Mouse (Mus musculus): ENCODE data around the gene Rsph9. TPM values are rescaled to one million over a fixed set of nuclear protein-coding genes. Genes with fewer than 3 reads are reported as not detected.

The Rsph9 gene
- polyA plus RNA-seq (2014; fragmentation: Nextera tagmentation; extraction: Ambion mirVana), result 8.9 and 12.6 TPM in 2 replicates

- peak within 1 kb of the TSS; percentile 82 for H3K4me2 ChIP-seq (ENCODE audit: low read depth)
- peak within 1 kb of the TSS; percentile 41 for H3K9ac ChIP-seq (ENCODE audit: low read length)
- DNase-seq (ENCODE audit: low spot score), result peak; percentile 82
- peaks cover 7% of the 10 kb centered on the region; the same call in 1 of the 2 replicates for H3K4me1 ChIP-seq (ENCODE audit: control insufficient read depth, insufficient read depth, low read length)
- no peaks in the 10 kb centered on the region for H3K27me3 ChIP-seq (ENCODE audit: control insufficient read depth, insufficient read depth, low read length)
- H3K36me3 ChIP-seq (ENCODE audit: control insufficient read depth, insufficient read depth, low read length), result peaks cover 5% of the 10 kb centered on the region; the same call in 1 of the 2 replicates
- WGBS, result 9% methylated on average over 37 of the region's 37 CpGs
- peak within 1 kb of the TSS; percentile 46 for H3K4me3 ChIP-seq (ENCODE audit: low read depth, low read length)
- H3K27ac ChIP-seq (ENCODE audit: low read depth, low read length), result no peak within 1 kb of the TSS
- peak; percentile 85 for ATAC-seq (ENCODE audit: insufficient read depth, low FRiP score, low TSS enrichment)
- H3K9me3 ChIP-seq (ENCODE audit: control insufficient read depth, low read length), result no peaks in the 10 kb centered on the region
Observed at GRCm38 (mm10) chr17:46143578-46144423, at the start of gene Rsph9. Gene Rsph9, minus strand, starts transcription at chr17:46144216.

DNA sequence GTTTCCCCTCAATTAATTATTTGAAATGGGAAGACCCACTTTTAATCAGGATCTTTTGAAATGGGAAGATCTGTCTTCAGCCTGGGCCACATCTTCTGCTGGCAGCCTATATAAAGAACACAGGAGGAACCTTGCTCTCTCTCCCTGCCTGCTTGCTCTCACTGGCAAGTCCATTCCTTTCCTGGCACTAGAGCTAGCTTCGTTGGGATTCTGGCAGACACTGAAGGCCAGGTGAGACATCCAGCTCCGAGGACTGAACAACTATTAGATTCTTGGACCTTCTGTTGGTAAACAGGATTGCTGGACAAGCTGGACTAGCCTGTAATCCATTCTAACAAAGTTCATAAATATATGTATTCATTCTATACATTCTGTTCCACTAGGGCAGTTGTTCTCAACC lies 44.8 kb upstream of the Rsph9 start:
- H3K4me3 ChIP-seq (ENCODE audit: low read depth, low read length), result no peak overlapping the region
- H3K4me1 ChIP-seq (ENCODE audit: control insufficient read depth, insufficient read depth, low read length), result no peaks in the 10 kb centered on the region
- no peaks in the 10 kb centered on the region for H3K27me3 ChIP-seq (ENCODE audit: control insufficient read depth, insufficient read depth, low read length)
- peaks cover 11% of the 10 kb centered on the region for H3K36me3 ChIP-seq (ENCODE audit: control insufficient read depth, insufficient read depth, low read length)
- DNase-seq (ENCODE audit: low spot score), result no peak
- ATAC-seq (ENCODE audit: insufficient read depth, low FRiP score, low TSS enrichment), result no peak
- no peak overlapping the region for H3K9ac ChIP-seq (ENCODE audit: low read length)
- H3K4me2 ChIP-seq (ENCODE audit: low read depth), result no peak overlapping the region
- 85% methylated on average over 2 of the region's 2 CpGs for WGBS
- H3K27ac ChIP-seq (ENCODE audit: low read depth, low read length), result no peak overlapping the region
- H3K9me3 ChIP-seq (ENCODE audit: control insufficient read depth, low read length), result no peaks in the 10 kb centered on the region

GRCm38 (mm10) chr17:46182273-46182672 lies 38.3 kb upstream of the Rsph9 start:
- 89% methylated on average over 4 of the region's 4 CpGs for WGBS
- DNase-seq (ENCODE audit: low spot score) (no peak), ATAC-seq (ENCODE audit: insufficient read depth, low FRiP score, low TSS enrichment) (no peak)
- no peak overlapping the region for H3K9ac ChIP-seq (ENCODE audit: low read length)
- H3K4me1 ChIP-seq (ENCODE audit: control insufficient read depth, insufficient read depth, low read length), result no peaks in the 10 kb centered on the region
- H3K27ac ChIP-seq (ENCODE audit: low read depth, low read length), result no peak overlapping the region
- H3K9me3 ChIP-seq (ENCODE audit: control insufficient read depth, low read length), result no peaks in the 10 kb centered on the region
- no peak overlapping the region for H3K4me2 ChIP-seq (ENCODE audit: low read depth)
- no peak overlapping the region for H3K4me3 ChIP-seq (ENCODE audit: low read depth, low read length)
- no peaks in the 10 kb centered on the region for H3K27me3 ChIP-seq (ENCODE audit: control insufficient read depth, insufficient read depth, low read length)
- H3K36me3 ChIP-seq (ENCODE audit: control insufficient read depth, insufficient read depth, low read length), result peaks cover 10% of the 10 kb centered on the region

- H3K27ac ChIP-seq (ENCODE audit: low read depth, low read length), result no peak overlapping the region
- no peak for ATAC-seq (ENCODE audit: insufficient read depth, low FRiP score, low TSS enrichment)
- H3K4me1 ChIP-seq (ENCODE audit: control insufficient read depth, insufficient read depth, low read length), result no peaks in the 10 kb centered on the region
- H3K36me3 ChIP-seq (ENCODE audit: control insufficient read depth, insufficient read depth, low read length), result peaks cover 24% of the 10 kb centered on the region
- H3K4me3 ChIP-seq (ENCODE audit: low read depth, low read length), result no peak overlapping the region
- no peak overlapping the region for H3K9ac ChIP-seq (ENCODE audit: low read length)
- no peak for DNase-seq (ENCODE audit: low spot score)
- WGBS, result 78% methylated on average over 3 of the region's 3 CpGs
- H3K27me3 ChIP-seq (ENCODE audit: control insufficient read depth, insufficient read depth, low read length), result no peaks in the 10 kb centered on the region
- no peak overlapping the region for H3K4me2 ChIP-seq (ENCODE audit: low read depth)
- H3K9me3 ChIP-seq (ENCODE audit: control insufficient read depth, low read length), result no peaks in the 10 kb centered on the region
Observed at GRCm38 (mm10) chr17:46170538-46170937, 26.5 kb upstream of the Rsph9 start.

DNA sequence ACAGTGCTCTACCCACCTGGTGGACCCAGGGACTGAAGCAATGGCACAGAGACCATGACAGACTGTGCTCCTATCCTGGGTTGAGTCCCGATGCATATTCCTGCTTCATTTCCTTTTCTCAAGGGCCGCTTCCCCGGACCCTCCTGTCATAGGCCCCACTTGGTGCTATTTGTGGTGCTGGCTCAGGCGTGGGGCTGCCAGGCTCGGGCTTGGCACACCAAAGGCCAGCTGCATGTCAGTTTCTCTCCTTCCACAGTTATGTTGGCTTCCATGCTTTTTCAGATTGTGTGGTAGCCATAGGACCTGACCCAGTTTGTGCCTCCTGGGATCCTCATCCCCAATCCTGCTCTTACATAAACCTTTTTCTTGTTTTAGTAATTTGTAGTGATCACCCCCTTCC lies 24.8 kb upstream of the Rsph9 start:
- Histone ChIP-seq H3K9me3 (ENCODE audit: control insufficient read depth, low read length) (no peaks in the 10 kb centered on the region), H3K4me2 (ENCODE audit: low read depth) (no peak overlapping the region), H3K36me3 (ENCODE audit: control insufficient read depth, insufficient read depth, low read length) (peaks cover 25% of the 10 kb centered on the region), H3K4me1 (ENCODE audit: control insufficient read depth, insufficient read depth, low read length) (no peaks in the 10 kb centered on the region), H3K27ac (ENCODE audit: low read depth, low read length) (no peak overlapping the region), H3K9ac (ENCODE audit: low read length) (no peak overlapping the region), H3K4me3 (ENCODE audit: low read depth, low read length) (no peak overlapping the region), H3K27me3 (ENCODE audit: control insufficient read depth, insufficient read depth, low read length) (no peaks in the 10 kb centered on the region)
- peak; percentile 4 for DNase-seq (ENCODE audit: low spot score)
- ATAC-seq (ENCODE audit: insufficient read depth, low FRiP score, low TSS enrichment), result no peak
- 93% methylated on average over 5 of the region's 5 CpGs for WGBS

DNA sequence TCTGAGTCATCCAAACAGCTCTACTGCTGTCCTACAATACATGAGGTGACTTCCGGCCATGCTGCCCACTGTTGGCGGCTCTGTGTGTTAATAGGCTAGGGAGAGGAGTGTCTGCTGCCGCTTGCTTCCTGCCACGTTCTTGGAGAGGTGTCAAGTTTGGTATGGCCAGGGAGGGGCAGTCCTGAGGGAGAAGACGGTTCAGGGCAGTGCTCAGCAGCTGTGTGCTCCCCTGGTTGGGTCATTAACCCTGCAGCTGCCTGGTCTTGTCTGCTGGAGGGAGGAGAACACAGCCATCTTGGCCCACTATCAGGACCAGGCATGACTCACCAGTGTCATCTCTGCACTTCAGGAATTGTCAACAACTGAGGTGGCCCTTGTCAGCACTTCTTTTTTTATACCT lies 24.3 kb upstream of the Rsph9 start:
- Histone ChIP-seq H3K4me2 (ENCODE audit: low read depth) (no peak overlapping the region), H3K4me3 (ENCODE audit: low read depth, low read length) (no peak overlapping the region), H3K9ac (ENCODE audit: low read length) (no peak overlapping the region), H3K4me1 (ENCODE audit: control insufficient read depth, insufficient read depth, low read length) (no peaks in the 10 kb centered on the region), H3K27ac (ENCODE audit: low read depth, low read length) (no peak overlapping the region), H3K27me3 (ENCODE audit: control insufficient read depth, insufficient read depth, low read length) (no peaks in the 10 kb centered on the region), H3K9me3 (ENCODE audit: control insufficient read depth, low read length) (no peaks in the 10 kb centered on the region), H3K36me3 (ENCODE audit: control insufficient read depth, insufficient read depth, low read length) (peaks cover 25% of the 10 kb centered on the region)
- DNase-seq (ENCODE audit: low spot score) (peak; percentile 9), ATAC-seq (ENCODE audit: insufficient read depth, low FRiP score, low TSS enrichment) (no peak)
- WGBS, result 62% methylated on average over 5 of the region's 5 CpGs

DNA sequence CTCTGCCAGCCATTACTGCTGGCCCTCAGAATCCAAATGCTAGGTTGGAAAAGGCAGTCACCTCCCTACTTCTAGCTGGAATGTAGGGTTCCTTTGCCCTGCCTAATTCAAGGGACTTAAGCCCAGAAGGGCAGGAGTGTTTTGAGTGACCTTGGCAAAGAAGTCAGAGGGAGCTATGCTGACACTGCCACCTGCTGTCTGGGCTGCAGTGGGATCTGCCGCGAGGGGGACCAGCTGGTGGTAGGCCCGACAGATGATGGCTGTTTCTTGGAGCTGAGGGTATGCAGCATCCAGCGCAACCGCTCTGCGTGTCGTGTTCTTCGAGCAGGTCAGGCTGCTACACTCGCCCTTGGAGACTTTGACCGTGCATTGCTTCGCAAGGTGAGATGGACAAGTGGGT lies 23.0 kb upstream of the Rsph9 start:
- Histone ChIP-seq H3K27ac (ENCODE audit: low read depth, low read length) (no peak overlapping the region), H3K27me3 (ENCODE audit: control insufficient read depth, insufficient read depth, low read length) (no peaks in the 10 kb centered on the region), H3K4me3 (ENCODE audit: low read depth, low read length) (no peak overlapping the region), H3K36me3 (ENCODE audit: control insufficient read depth, insufficient read depth, low read length) (peaks cover 15% of the 10 kb centered on the region), H3K9ac (ENCODE audit: low read length) (no peak overlapping the region), H3K4me2 (ENCODE audit: low read depth) (no peak overlapping the region), H3K9me3 (ENCODE audit: control insufficient read depth, low read length) (no peaks in the 10 kb centered on the region), H3K4me1 (ENCODE audit: control insufficient read depth, insufficient read depth, low read length) (peaks cover 2% of the 10 kb centered on the region; the same call in 1 of the 2 replicates)
- DNase-seq (ENCODE audit: low spot score) (peak; percentile 10), ATAC-seq (ENCODE audit: insufficient read depth, low FRiP score, low TSS enrichment) (no peak)
- WGBS, result 85% methylated on average over 11 of the region's 11 CpGs

- no peaks in the 10 kb centered on the region for H3K9me3 ChIP-seq (ENCODE audit: control insufficient read depth, low read length)
- peaks cover 15% of the 10 kb centered on the region for H3K36me3 ChIP-seq (ENCODE audit: control insufficient read depth, insufficient read depth, low read length)
- ATAC-seq (ENCODE audit: insufficient read depth, low FRiP score, low TSS enrichment), result no peak
- peaks cover 6% of the 10 kb centered on the region for H3K4me1 ChIP-seq (ENCODE audit: control insufficient read depth, insufficient read depth, low read length)
- no peak overlapping the region for H3K9ac ChIP-seq (ENCODE audit: low read length)
- H3K4me3 ChIP-seq (ENCODE audit: low read depth, low read length), result no peak overlapping the region
- 94% methylated on average over 5 of the region's 5 CpGs for WGBS
- H3K27me3 ChIP-seq (ENCODE audit: control insufficient read depth, insufficient read depth, low read length), result no peaks in the 10 kb centered on the region
- no peak overlapping the region for H3K4me2 ChIP-seq (ENCODE audit: low read depth)
- no peak overlapping the region for H3K27ac ChIP-seq (ENCODE audit: low read depth, low read length)
- no peak for DNase-seq (ENCODE audit: low spot score)
Observed at GRCm38 (mm10) chr17:46166270-46166669, 22.3 kb upstream of the Rsph9 start.

DNA sequence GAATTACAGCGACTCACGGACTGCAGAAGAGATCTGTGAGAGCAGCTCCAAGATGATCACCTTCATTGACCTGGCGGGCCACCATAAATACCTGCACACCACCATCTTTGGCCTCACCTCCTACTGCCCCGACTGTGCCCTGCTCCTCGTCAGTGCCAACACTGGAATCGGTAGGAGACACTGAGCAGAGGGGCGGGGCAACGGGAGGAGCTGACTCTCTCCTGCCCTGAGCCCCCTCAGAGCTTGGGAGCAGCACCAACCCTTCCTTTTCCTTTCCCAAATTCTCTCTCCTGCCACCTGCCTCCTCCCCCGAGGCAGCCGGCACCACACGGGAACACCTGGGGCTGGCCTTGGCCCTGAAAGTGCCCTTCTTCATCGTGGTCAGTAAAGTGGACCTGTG lies 21.4 kb upstream of the Rsph9 start:
- no peak overlapping the region for H3K9ac ChIP-seq (ENCODE audit: low read length)
- ATAC-seq (ENCODE audit: insufficient read depth, low FRiP score, low TSS enrichment), result no peak
- no peak overlapping the region for H3K4me2 ChIP-seq (ENCODE audit: low read depth)
- WGBS, result 92% methylated on average over 12 of the region's 12 CpGs
- peak; percentile 6 for DNase-seq (ENCODE audit: low spot score)
- H3K27ac ChIP-seq (ENCODE audit: low read depth, low read length), result no peak overlapping the region
- no peak overlapping the region for H3K4me3 ChIP-seq (ENCODE audit: low read depth, low read length)
- H3K9me3 ChIP-seq (ENCODE audit: control insufficient read depth, low read length), result no peaks in the 10 kb centered on the region
- peaks cover 15% of the 10 kb centered on the region for H3K36me3 ChIP-seq (ENCODE audit: control insufficient read depth, insufficient read depth, low read length)
- H3K27me3 ChIP-seq (ENCODE audit: control insufficient read depth, insufficient read depth, low read length), result no peaks in the 10 kb centered on the region
- H3K4me1 ChIP-seq (ENCODE audit: control insufficient read depth, insufficient read depth, low read length), result peaks cover 6% of the 10 kb centered on the region

All from neural tube, embryonic 11.5 days (tissue).